Mouse (Mus musculus): ENCODE data around the gene Tmem136. TPM values are rescaled to one million over a fixed set of nuclear protein-coding genes. Genes with fewer than 3 reads are reported as not detected.

Gene Tmem136
- polyA plus RNA-seq, 1 experiment from 2014 or later = 11.4 TPM

GRCm38 (mm10) chr9:43093803-43094202 lies 22.6 kb downstream of the Tmem136 start:
- DNase-seq (ENCODE audit: extremely low spot score, low spot score) = no peak
- Histone ChIP-seq H3K9me3 (no peaks in the 10 kb centered on the region), H3K4me3 (no peak overlapping the region), H3K27me3 (ENCODE audit: poor library complexity, severe bottlenecking) (no peaks in the 10 kb centered on the region), H3K36me3 (replicated peaks) (no peaks in the 10 kb centered on the region), H3K4me1 (0 out of 2 replicates have a peak, but pooled peaks cover 1% of the 10 kb centered on the region), H3K27ac (no peak overlapping the region)
- 89% methylated on average over 3 of the region's 3 CpGs for WGBS

GRCm38 (mm10) chr9:43085686-43086285 lies 30.6 kb downstream of the Tmem136 start:
- H3K27me3 ChIP-seq (ENCODE audit: poor library complexity, severe bottlenecking) = no peaks in the 10 kb centered on the region
- H3K9me3 ChIP-seq = no peaks in the 10 kb centered on the region
- H3K4me1 ChIP-seq = peaks cover 31% of the 10 kb centered on the region
- no peak overlapping the region for H3K27ac ChIP-seq
- no peaks in the 10 kb centered on the region for H3K36me3 ChIP-seq (replicated peaks)
- 98% methylated on average over 1 of the region's 1 CpGs for WGBS
- DNase-seq (ENCODE audit: extremely low spot score, low spot score) = no peak
- no peak overlapping the region for H3K4me3 ChIP-seq

GRCm38 (mm10) chr9:43084496-43085362 lies 31.6 kb downstream of the Tmem136 start:
- Histone ChIP-seq H3K4me3 (no peak overlapping the region), H3K36me3 (replicated peaks) (no peaks in the 10 kb centered on the region), H3K9me3 (no peaks in the 10 kb centered on the region), H3K27me3 (ENCODE audit: poor library complexity, severe bottlenecking) (no peaks in the 10 kb centered on the region), H3K27ac (no peak overlapping the region), H3K4me1 (peaks cover 34% of the 10 kb centered on the region)
- DNase-seq (ENCODE audit: extremely low spot score, low spot score) = no peak
- 83% methylated on average over 7 of the region's 7 CpGs for WGBS

GRCm38 (mm10) chr9:43083441-43084055 lies 32.8 kb downstream of the Tmem136 start:
- H3K4me1 ChIP-seq = peaks cover 34% of the 10 kb centered on the region
- H3K27ac ChIP-seq = no peak overlapping the region
- H3K9me3 ChIP-seq = no peaks in the 10 kb centered on the region
- DNase-seq (ENCODE audit: extremely low spot score, low spot score) = no peak
- no peaks in the 10 kb centered on the region for H3K36me3 ChIP-seq (replicated peaks)
- no peak overlapping the region for H3K4me3 ChIP-seq
- H3K27me3 ChIP-seq (ENCODE audit: poor library complexity, severe bottlenecking) = no peaks in the 10 kb centered on the region
- WGBS = 30% methylated on average over 7 of the region's 7 CpGs

- DNase-seq (ENCODE audit: extremely low spot score, low spot score) = no peak
- Histone ChIP-seq H3K9me3 (no peaks in the 10 kb centered on the region), H3K4me3 (no peak overlapping the region), H3K27me3 (ENCODE audit: poor library complexity, severe bottlenecking) (no peaks in the 10 kb centered on the region), H3K36me3 (replicated peaks) (no peaks in the 10 kb centered on the region), H3K4me1 (peaks cover 11% of the 10 kb centered on the region), H3K27ac (no peak overlapping the region)
- 93% methylated on average over 3 of the region's 3 CpGs for WGBS
Measured at GRCm38 (mm10) chr9:43078711-43079110, 37.7 kb downstream of the Tmem136 start.

- Histone ChIP-seq H3K9me3 (no peaks in the 10 kb centered on the region), H3K27me3 (ENCODE audit: poor library complexity, severe bottlenecking) (no peaks in the 10 kb centered on the region), H3K4me1 (peaks cover 14% of the 10 kb centered on the region), H3K27ac (no peak overlapping the region), H3K36me3 (replicated peaks) (no peaks in the 10 kb centered on the region), H3K4me3 (no peak overlapping the region)
- no peak for DNase-seq (ENCODE audit: extremely low spot score, low spot score)
- WGBS = 81% methylated on average over 7 of the region's 7 CpGs
Measured at GRCm38 (mm10) chr9:43076163-43076562, 40.2 kb downstream of the Tmem136 start.

- WGBS = 94% methylated on average over 1 of the region's 1 CpGs
Measured at GRCm38 (mm10) chr9:43074611-43075010, 41.8 kb downstream of the Tmem136 start.

GRCm38 (mm10) chr9:43071741-43072140 lies 44.6 kb downstream of the Tmem136 start:
- WGBS = 67% methylated on average over 2 of the region's 2 CpGs
- H3K4me1 ChIP-seq = peaks cover 22% of the 10 kb centered on the region
- no peaks in the 10 kb centered on the region for H3K36me3 ChIP-seq (replicated peaks)
- no peak for DNase-seq (ENCODE audit: extremely low spot score, low spot score)
- no peak overlapping the region for H3K4me3 ChIP-seq
- H3K27ac ChIP-seq = no peak overlapping the region
- H3K27me3 ChIP-seq (ENCODE audit: poor library complexity, severe bottlenecking) = no peaks in the 10 kb centered on the region
- H3K9me3 ChIP-seq = no peaks in the 10 kb centered on the region

More at GRCm38 (mm10) chr9:43074611-43075010, 41.8 kb downstream of the Tmem136 start:
- H3K9me3 ChIP-seq = no peaks in the 10 kb centered on the region
- H3K27me3 ChIP-seq (ENCODE audit: poor library complexity, severe bottlenecking) = no peaks in the 10 kb centered on the region
- no peaks in the 10 kb centered on the region for H3K36me3 ChIP-seq (replicated peaks)
- H3K27ac ChIP-seq = no peak overlapping the region
- H3K4me1 ChIP-seq = peaks cover 22% of the 10 kb centered on the region
- DNase-seq (ENCODE audit: extremely low spot score, low spot score) = no peak
- H3K4me3 ChIP-seq = no peak overlapping the region

GRCm38 (mm10) chr9:43071176-43071575 lies 45.2 kb downstream of the Tmem136 start:
- Histone ChIP-seq H3K27me3 (ENCODE audit: poor library complexity, severe bottlenecking) (no peaks in the 10 kb centered on the region), H3K4me1 (peaks cover 22% of the 10 kb centered on the region), H3K27ac (peak overlapping the region; percentile 12; the same call in 1 of the 2 replicates), H3K9me3 (no peaks in the 10 kb centered on the region), H3K4me3 (no peak overlapping the region), H3K36me3 (replicated peaks) (no peaks in the 10 kb centered on the region)
- no peak for DNase-seq (ENCODE audit: extremely low spot score, low spot score)
- 21% methylated on average over 4 of the region's 4 CpGs for WGBS

- Histone ChIP-seq H3K36me3 (replicated peaks) (no peaks in the 10 kb centered on the region), H3K4me1 (peaks cover 22% of the 10 kb centered on the region), H3K27me3 (ENCODE audit: poor library complexity, severe bottlenecking) (no peaks in the 10 kb centered on the region), H3K27ac (0 out of 2 replicates have a peak overlapping the region, but pooled peaks have one; percentile 35), H3K9me3 (no peaks in the 10 kb centered on the region), H3K4me3 (no peak overlapping the region)
- DNase-seq (ENCODE audit: extremely low spot score, low spot score) = no peak
- WGBS = 50% methylated on average over 4 of the region's 4 CpGs
Measured at GRCm38 (mm10) chr9:43070566-43070965, 45.8 kb downstream of the Tmem136 start.

- Histone ChIP-seq H3K36me3 (replicated peaks) (no peaks in the 10 kb centered on the region), H3K27me3 (ENCODE audit: poor library complexity, severe bottlenecking) (no peaks in the 10 kb centered on the region), H3K9me3 (no peaks in the 10 kb centered on the region), H3K4me1 (peaks cover 22% of the 10 kb centered on the region), H3K27ac (peak overlapping the region; percentile 35; the same call in 1 of the 2 replicates), H3K4me3 (no peak overlapping the region)
- 72% methylated on average over 2 of the region's 2 CpGs for WGBS
- no peak for DNase-seq (ENCODE audit: extremely low spot score, low spot score)
Measured at GRCm38 (mm10) chr9:43070153-43070552, 46.2 kb downstream of the Tmem136 start.

GRCm38 (mm10) chr9:43067896-43068295 lies 48.5 kb downstream of the Tmem136 start:
- H3K4me1 ChIP-seq = peaks cover 22% of the 10 kb centered on the region
- WGBS = 88% methylated on average over 3 of the region's 3 CpGs
- H3K27me3 ChIP-seq (ENCODE audit: poor library complexity, severe bottlenecking) = no peaks in the 10 kb centered on the region
- no peak for DNase-seq (ENCODE audit: extremely low spot score, low spot score)
- no peak overlapping the region for H3K4me3 ChIP-seq
- no peak overlapping the region for H3K27ac ChIP-seq
- H3K36me3 ChIP-seq (replicated peaks) = no peaks in the 10 kb centered on the region
- no peaks in the 10 kb centered on the region for H3K9me3 ChIP-seq

GRCm38 (mm10) chr9:43065231-43065630 lies 51.1 kb downstream of the Tmem136 start:
- peaks cover 9% of the 10 kb centered on the region for H3K4me1 ChIP-seq
- no peaks in the 10 kb centered on the region for H3K9me3 ChIP-seq
- no peaks in the 10 kb centered on the region for H3K36me3 ChIP-seq (replicated peaks)
- 89% methylated on average over 4 of the region's 4 CpGs for WGBS
- no peaks in the 10 kb centered on the region for H3K27me3 ChIP-seq (ENCODE audit: poor library complexity, severe bottlenecking)
- H3K27ac ChIP-seq = no peak overlapping the region
- no peak for DNase-seq (ENCODE audit: extremely low spot score, low spot score)
- no peak overlapping the region for H3K4me3 ChIP-seq
